Mouse (Mus musculus): ENCODE measurements around the gene Dars. TPM values are rescaled to one million over a fixed set of nuclear protein-coding genes. Genes with fewer than 3 reads are reported as not detected.
A peak's percentile ranks its signal among the peaks of the same experiment; 100 is the strongest.

Dars gene
- total RNA-seq, 4 experiments from 2014 or later = 54.0 to 57.0 (median 55.8) TPM

GRCm38 (mm10) chr1:128424928-128425327 lies 7.8 kb upstream of the Dars start:
- no peak for DNase-seq (ENCODE audit: low spot score in 2 of 2)

- DNase-seq (ENCODE audit: low spot score in 2 of 2) = no peak
Observed at GRCm38 (mm10) chr1:128417533-128417888, 343 bp upstream of the Dars start.

GRCm38 (mm10) chr1:128411141-128411540 lies 6.0 kb downstream of the Dars start:
- DNase-seq (ENCODE audit: low spot score in 2 of 2) = no peak

GRCm38 (mm10) chr1:128406846-128407245 lies 10.3 kb downstream of the Dars start:
- no peak for DNase-seq (ENCODE audit: low spot score in 2 of 2)

- DNase-seq (ENCODE audit: low spot score in 2 of 2) = no peak
Observed at GRCm38 (mm10) chr1:128405675-128406074, 11.5 kb downstream of the Dars start.

GRCm38 (mm10) chr1:128405041-128405481 lies 12.1 kb downstream of the Dars start:
- DNase-seq (ENCODE audit: low spot score in 2 of 2) = no peak

- no peak for DNase-seq (ENCODE audit: low spot score in 2 of 2)
Observed at GRCm38 (mm10) chr1:128400926-128401325, 16.2 kb downstream of the Dars start.

GRCm38 (mm10) chr1:128399941-128400915 lies 16.9 kb downstream of the Dars start:
- DNase-seq (ENCODE audit: low spot score in 2 of 2) = no peak

- DNase-seq (ENCODE audit: low spot score in 2 of 2) = no peak
Observed at GRCm38 (mm10) chr1:128398738-128399445, 18.3 kb downstream of the Dars start.

- no peak for DNase-seq (ENCODE audit: low spot score in 2 of 2)
Observed at GRCm38 (mm10) chr1:128394657-128395056, 22.5 kb downstream of the Dars start.

- no peak for DNase-seq (ENCODE audit: low spot score in 2 of 2)
Observed at GRCm38 (mm10) chr1:128392382-128392781, 24.8 kb downstream of the Dars start.

- no peak for DNase-seq (ENCODE audit: low spot score in 2 of 2)
Observed at GRCm38 (mm10) chr1:128386487-128386886, 30.7 kb downstream of the Dars start.

- no peak for DNase-seq (ENCODE audit: low spot score in 2 of 2)
Observed at GRCm38 (mm10) chr1:128376841-128377240, 40.3 kb downstream of the Dars start.

GRCm38 (mm10) chr1:128372143-128372860 lies 44.9 kb downstream of the Dars start:
- no peak for DNase-seq (ENCODE audit: low spot score in 2 of 2)

GRCm38 (mm10) chr1:128368732-128369441 lies 48.3 kb downstream of the Dars start:
- no peak for DNase-seq (ENCODE audit: low spot score in 2 of 2)

- DNase-seq (ENCODE audit: low spot score in 2 of 2) = peak in 1 of 2 experiments; percentile 58
Observed at GRCm38 (mm10) chr1:128360601-128361000, 56.6 kb downstream of the Dars start.

GRCm38 (mm10) chr1:128359554-128360376 lies 57.4 kb downstream of the Dars start, which contains the start of gene Mcm6:
TSS of gene Mcm6 (minus strand) at chr1:128359664.
- peak; percentile 85 to 92 for DNase-seq (ENCODE audit: low spot score in 2 of 2)

- no peak for DNase-seq (ENCODE audit: low spot score in 2 of 2)
Observed at GRCm38 (mm10) chr1:128358916-128359553, 58.1 kb downstream of the Dars start.

GRCm38 (mm10) chr1:128358276-128358675 lies 58.9 kb downstream of the Dars start:
- DNase-seq (ENCODE audit: low spot score in 2 of 2) = no peak

- DNase-seq (ENCODE audit: low spot score in 2 of 2) = no peak
Observed at GRCm38 (mm10) chr1:128357452-128357851, 59.7 kb downstream of the Dars start.
